Mouse (Mus musculus) MEL (cell line): ENCODE data around the gene Gsg1l. TPM values are rescaled to one million over a fixed set of nuclear protein-coding genes. Genes with fewer than 3 reads are reported as not detected.

Source experiments
- DNase-seq: peaks from one replicate; pipeline ENCODE4 v3.0.0; 2011; ENCODE audit warnings: low read depth, low spot score
- H3K27ac ChIP-seq: 2 replicates; pipeline ENCODE4 v1.5.1; 2012; ENCODE audit warnings: low read depth, mild to moderate bottlenecking, control low read depth, low read length, moderate library complexity; ENCODE audit not compliant: control insufficient read depth
- H3K27me3 ChIP-seq, 2 experiments: fragments of 150-350 bp in 1 of 2; sonication (generic) in 1 of 2; 2 replicates each; pipeline ENCODE4 v1.6.1; 2012; ENCODE audit warnings: low read length in 2 of 2, mild to moderate bottlenecking in 2 of 2, improper control_type of control experiment in 1 of 2, moderate library complexity in 1 of 2; ENCODE audit not compliant: insufficient read depth in 2 of 2, control insufficient read depth in 1 of 2
- H3K36me3 ChIP-seq, 2 experiments: 2 replicates each; pipeline ENCODE4 v1.6.1; 2012 to 2014; ENCODE audit warnings: low read length in 2 of 2, improper control_type of control experiment in 1 of 2, inconsistent platforms in 1 of 2, mild to moderate bottlenecking in 1 of 2; ENCODE audit not compliant: insufficient read depth in 2 of 2, control insufficient read depth in 1 of 2
- H3K4me1 ChIP-seq, 2 experiments: fragments of 150-350 bp in 1 of 2; sonication (generic) in 1 of 2; 2 replicates each; pipeline ENCODE4 v1.6.1; 2012; ENCODE audit warnings: low read length in 2 of 2, improper control_type of control experiment in 1 of 2, mild to moderate bottlenecking in 1 of 2; ENCODE audit not compliant: insufficient read depth in 2 of 2, control insufficient read depth in 1 of 2
- H3K4me3 ChIP-seq, 2 experiments: fragments of 150-350 bp in 1 of 2; sonication (generic) in 1 of 2; 2 replicates each; pipeline ENCODE4 v1.5.1; 2012; ENCODE audit warnings: low read depth in 2 of 2, low read length in 2 of 2, mild to moderate bottlenecking in 2 of 2, moderate library complexity in 2 of 2, control low read depth in 1 of 2, improper control_type of control experiment in 1 of 2; ENCODE audit not compliant: control insufficient read depth in 1 of 2, insufficient read depth in 1 of 2
- H3K79me2 ChIP-seq: 2 replicates; pipeline ENCODE4 v1.6.1; 2012; ENCODE audit warnings: mild to moderate bottlenecking, low read length, moderate library complexity; ENCODE audit not compliant: control insufficient read depth, poor library complexity, insufficient read depth
- H3K9ac ChIP-seq: 2 replicates; pipeline ENCODE4 v1.6.1; 2012; ENCODE audit warnings: low read depth, mild to moderate bottlenecking, control low read depth, low read length, moderate library complexity; ENCODE audit not compliant: control insufficient read depth, poor library complexity, severe bottlenecking
- H3K9me3 ChIP-seq: fragments of 150-350 bp; sonication (generic); replicated peaks from 2 replicates; pipeline ENCODE4 v1.6.1; 2012; ENCODE audit warnings: mild to moderate bottlenecking, low read length, improper control_type of control experiment, moderate library complexity; ENCODE audit not compliant: insufficient read depth
- BHLHE40 ChIP-seq: IDR thresholded peaks from 2 replicates; pipeline ENCODE4 v1.6.1; 2012; ENCODE audit warnings: low read depth, mild to moderate bottlenecking, inconsistent platforms, low read length, improper control_type of control experiment, borderline replicate concordance
- CHD1 ChIP-seq: IDR thresholded peaks from 2 replicates; pipeline ENCODE4 v1.6.1; 2012; ENCODE audit warnings: low read depth, mild to moderate bottlenecking, inconsistent platforms, low read length, improper control_type of control experiment
- E2F4 ChIP-seq: IDR thresholded peaks from 2 replicates; pipeline ENCODE4 v1.6.1; 2011; ENCODE audit warnings: low read depth, low read length, improper control_type of control experiment, borderline replicate concordance
- EP300 ChIP-seq, 2 experiments: IDR thresholded peaks; 2 replicates each; pipeline ENCODE4 v1.6.1; 2011; ENCODE audit warnings: improper control_type of control experiment in 2 of 2, low read length in 2 of 2, low read depth in 1 of 2, mild to moderate bottlenecking in 1 of 2
- GABPA ChIP-seq: IDR thresholded peaks from 2 replicates; pipeline ENCODE4 v1.6.1; 2012; ENCODE audit warnings: low read depth, mild to moderate bottlenecking, inconsistent platforms, low read length, improper control_type of control experiment, moderate library complexity
- GATA1 ChIP-seq: IDR thresholded peaks from 2 replicates; pipeline ENCODE4 v1.6.1; 2011; ENCODE audit warnings: low read depth, low read length, improper control_type of control experiment
- HCFC1 ChIP-seq: IDR thresholded peaks from 2 replicates; pipeline ENCODE4 v1.6.1; 2012; ENCODE audit warnings: low read depth, mild to moderate bottlenecking, inconsistent platforms, low read length, improper control_type of control experiment, moderate library complexity
- MAFK ChIP-seq: IDR thresholded peaks from 2 replicates; pipeline ENCODE4 v1.6.1; 2011; ENCODE audit warnings: low read depth, mild to moderate bottlenecking, low read length, improper control_type of control experiment, borderline replicate concordance
- MAX ChIP-seq: IDR thresholded peaks from 2 replicates; pipeline ENCODE4 v1.6.1; 2011; ENCODE audit warnings: low read length, improper control_type of control experiment
- MAZ ChIP-seq: IDR thresholded peaks from 2 replicates; pipeline ENCODE4 v1.6.1; 2012; ENCODE audit warnings: low read depth, mild to moderate bottlenecking, inconsistent platforms, low read length, improper control_type of control experiment
- MEF2A ChIP-seq: IDR thresholded peaks from 2 replicates; pipeline ENCODE4 v1.6.1; 2014; ENCODE audit warnings: low read depth, mild to moderate bottlenecking, inconsistent platforms, low read length, improper control_type of control experiment; ENCODE audit not compliant: poor library complexity, insufficient replicate concordance, severe bottlenecking; ENCODE audit errors: extremely low read depth
- MYB ChIP-seq: IDR thresholded peaks from 2 replicates; pipeline ENCODE4 v1.6.1; 2011; ENCODE audit warnings: mild to moderate bottlenecking, low read depth, low read length, improper control_type of control experiment
- MYC ChIP-seq: IDR thresholded peaks from 2 replicates; pipeline ENCODE4 v1.6.1; 2011; ENCODE audit warnings: low read depth, mild to moderate bottlenecking, low read length, improper control_type of control experiment, moderate library complexity
- NELFE ChIP-seq: IDR thresholded peaks from 2 replicates; pipeline ENCODE4 v1.6.1; 2011; ENCODE audit warnings: low read depth, low read length, improper control_type of control experiment
- POLR2A ChIP-seq, 2 experiments: IDR thresholded peaks; 2 replicates each; pipeline ENCODE4 v1.6.1; 2011 to 2012; ENCODE audit warnings: low read length in 2 of 2, mild to moderate bottlenecking in 2 of 2, control low read depth in 1 of 2, improper control_type of control experiment in 1 of 2, low read depth in 1 of 2, moderate library complexity in 1 of 2; ENCODE audit not compliant: control insufficient read depth in 1 of 2, insufficient read depth in 1 of 2, poor library complexity in 1 of 2
- POLR2AphosphoS2 ChIP-seq: IDR thresholded peaks from 2 replicates; pipeline ENCODE4 v1.6.1; 2011; ENCODE audit warnings: low read length, improper control_type of control experiment
- SIN3A ChIP-seq: IDR thresholded peaks from 2 replicates; pipeline ENCODE4 v1.6.1; 2012; ENCODE audit warnings: low read length, improper control_type of control experiment, inconsistent platforms
- SMC3 ChIP-seq: IDR thresholded peaks from 2 replicates; pipeline ENCODE4 v1.6.1; 2011; ENCODE audit warnings: low read depth, low read length, improper control_type of control experiment
- TAL1 ChIP-seq: IDR thresholded peaks from 2 replicates; pipeline ENCODE4 v1.6.1; 2012; ENCODE audit warnings: mild to moderate bottlenecking, inconsistent platforms, low read length, moderate library complexity, mixed read lengths
- UBTF ChIP-seq: IDR thresholded peaks from 2 replicates; pipeline ENCODE4 v1.6.1; 2012; ENCODE audit warnings: low read depth, mild to moderate bottlenecking, inconsistent platforms, low read length, improper control_type of control experiment, moderate library complexity, borderline replicate concordance; ENCODE audit not compliant: insufficient read depth
- USF2 ChIP-seq, 2 experiments: IDR thresholded peaks; 2 replicates each; pipeline ENCODE4 v1.6.1; 2011 to 2012; ENCODE audit warnings: improper control_type of control experiment in 2 of 2, low read length in 2 of 2, borderline replicate concordance in 1 of 2, inconsistent platforms in 1 of 2, low read depth in 1 of 2, mild to moderate bottlenecking in 1 of 2; ENCODE audit not compliant: insufficient read depth in 1 of 2
- ZC3H11A ChIP-seq: IDR thresholded peaks from 2 replicates; pipeline ENCODE4 v1.6.1; 2012; ENCODE audit warnings: low read depth, mild to moderate bottlenecking, inconsistent platforms, low read length, improper control_type of control experiment
- ZKSCAN1 ChIP-seq: IDR thresholded peaks from 2 replicates; pipeline ENCODE4 v1.6.1; 2012; ENCODE audit warnings: low read depth, mild to moderate bottlenecking, inconsistent platforms, low read length, improper control_type of control experiment, moderate library complexity
- ZNF384 ChIP-seq: IDR thresholded peaks from 2 replicates; pipeline ENCODE4 v1.6.1; 2012; ENCODE audit warnings: low read depth, mild to moderate bottlenecking, inconsistent platforms, low read length, improper control_type of control experiment
- polyA plus RNA-seq, 2 experiments: library from polyadenylated mRNA; stranded (reverse) in 1 of 2; unstranded in 1 of 2; fragments of >175 nt in 1 of 2; fragments of >200 nt in 1 of 2; gene quantifications; 2 replicates each; pipeline versions ENCODE4 v1.2.1 to v1.2.4; 2012; ENCODE audit warnings: low replicate concordance in 2 of 2, low read depth in 1 of 2; ENCODE audit not compliant: insufficient read length in 2 of 2, insufficient read depth in 1 of 2, missing spikeins in 1 of 2
- total RNA-seq: library from RNA; depleted of rRNA; stranded (reverse); fragments of 300-350 nt; gene quantifications from 2 replicates; pipeline ENCODE4 v1.2.3, GENCODE M21; 2012

Gene Gsg1l
- total and polyA plus RNA-seq, 3 experiments: not detected

- TF ChIP-seq POLR2A (IDR thresholded peaks at IDR 0.05; ENCODE audit: control insufficient read depth in 1 of 2, insufficient read depth in 1 of 2, low read depth in 1 of 2, low read length in 2 of 2, poor library complexity in 1 of 2): no peak
- no peak for TF ChIP-seq MAZ
- TF ChIP-seq MYB: no peak
- TF ChIP-seq MEF2A: no peak
- no peak for TF ChIP-seq ZC3H11A
- no peak for TF ChIP-seq ZNF384
- no peak for TF ChIP-seq GATA1
- TF ChIP-seq SIN3A: no peak
- no peak for TF ChIP-seq POLR2AphosphoS2
- TF ChIP-seq SMC3: no peak
- no peak for TF ChIP-seq MAFK
- TF ChIP-seq EP300 (IDR thresholded peaks at IDR 0.05; ENCODE audit: low read depth in 1 of 2, low read length in 2 of 2): no peak
- no peak for TF ChIP-seq CHD1
- TF ChIP-seq GABPA: no peak
- no peak for TF ChIP-seq NELFE
- no peak for TF ChIP-seq ZKSCAN1
- TF ChIP-seq TAL1: no peak
- no peak for TF ChIP-seq HCFC1
- TF ChIP-seq BHLHE40: no peak
- TF ChIP-seq, all 39 proteins: peak for 0
- Histone ChIP-seq H3K27me3 (no peaks in the 10 kb centered on the region), H3K9ac (no peak overlapping the region), H3K9me3 (no peaks in the 10 kb centered on the region), H3K4me3 (no peak overlapping the region), H3K4me1 (no peaks in the 10 kb centered on the region), H3K79me2 (no peaks in the 10 kb centered on the region), H3K27ac (no peak overlapping the region), H3K36me3 (no peaks in the 10 kb centered on the region)
- no peak for DNase-seq
These were observed 234.7 kb downstream of the Gsg1l start for GRCm38 (mm10) chr7:125847528-125847866.

DNA sequence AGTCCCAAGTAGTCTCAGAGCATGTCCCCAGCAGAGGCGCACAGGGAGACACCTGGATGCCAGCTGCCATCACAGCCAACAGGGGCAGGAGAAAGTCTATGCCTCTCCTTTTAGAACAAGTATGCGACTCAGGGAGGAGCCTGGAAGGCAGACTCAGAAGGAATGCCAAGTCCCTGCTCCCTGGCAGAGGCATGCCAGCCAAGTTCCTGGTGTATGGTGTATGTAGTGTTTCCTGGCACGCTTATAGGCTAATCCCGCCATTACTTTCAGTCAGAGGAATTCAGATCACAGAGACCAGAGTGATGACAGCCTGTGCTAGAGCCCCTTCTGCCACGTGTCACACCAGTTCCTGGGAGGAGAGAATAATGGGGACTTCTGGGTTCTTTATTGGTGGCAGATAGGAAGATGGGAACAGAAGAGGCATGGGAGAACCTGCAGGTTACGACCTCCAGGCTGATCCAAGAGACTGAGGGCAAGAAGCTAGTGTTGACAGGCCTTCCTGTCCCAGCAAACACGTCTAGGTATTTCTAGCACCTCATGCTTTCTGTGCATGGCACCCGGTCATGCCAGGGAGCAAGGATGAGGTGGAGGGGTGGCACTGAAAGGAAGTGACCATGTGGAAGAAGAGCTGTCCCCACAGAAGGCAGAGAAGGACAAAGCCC is 235.2 kb downstream of the Gsg1l start:
- no peaks in the 10 kb centered on the region for H3K9me3 ChIP-seq
- no peaks in the 10 kb centered on the region for H3K36me3 ChIP-seq
- no peak overlapping the region for H3K4me3 ChIP-seq

More for the DNA sequence above, 235.2 kb downstream of the Gsg1l start:
- no peaks in the 10 kb centered on the region for H3K79me2 ChIP-seq
- TF ChIP-seq ZNF384 (no peak), GABPA (no peak), USF2 (IDR thresholded peaks at IDR 0.05; ENCODE audit: borderline replicate concordance in 1 of 2, insufficient read depth in 1 of 2, low read depth in 1 of 2, low read length in 2 of 2) (no peak), EP300 (IDR thresholded peaks at IDR 0.05; ENCODE audit: low read depth in 1 of 2, low read length in 2 of 2) (no peak), MAFK (no peak), MYC (no peak), MAX (no peak), E2F4 (no peak), UBTF (no peak)
- no peak overlapping the region for H3K9ac ChIP-seq
- no peaks in the 10 kb centered on the region for H3K27me3 ChIP-seq
- no peak overlapping the region for H3K27ac ChIP-seq
- DNase-seq: no peak
- no peaks in the 10 kb centered on the region for H3K4me1 ChIP-seq
